Mouse (Mus musculus) stomach, postnatal 0 days (tissue): ENCODE measurements around the gene Pak7. TPM values are rescaled to one million over a fixed set of nuclear protein-coding genes. Genes with fewer than 3 reads are reported as not detected.

ENCODE experiments used
- ATAC-seq: fragments of 200-750 bp; cut with Nextera tagmentation; 2 replicates; pipeline ENCODE4 v1.8.0; 2017; ENCODE audit not compliant: low FRiP score, low TSS enrichment
- DNase-seq: peaks from one replicate; pipeline ENCODE4 v3.0.0-alpha.2; 2016; ENCODE audit warnings: low spot score
- H3K27ac ChIP-seq: fragments of 300-500 bp; sonication (generic); replicated peaks from 2 replicates; pipeline ENCODE4 v1.5.1; 2014; ENCODE audit warnings: mild to moderate bottlenecking, control low read depth
- H3K27me3 ChIP-seq: fragments of 300-500 bp; sonication (generic); 2 replicates; pipeline ENCODE4 v1.6.1; 2014; ENCODE audit warnings: low read length; ENCODE audit not compliant: control insufficient read depth, insufficient read depth
- H3K36me3 ChIP-seq: fragments of 300-500 bp; sonication (generic); 2 replicates; pipeline ENCODE4 v1.6.1; 2014; ENCODE audit warnings: low read length, mixed read lengths; ENCODE audit not compliant: control insufficient read depth, insufficient read depth
- H3K4me1 ChIP-seq: fragments of 300-500 bp; sonication (generic); replicated peaks from 2 replicates; pipeline ENCODE4 v1.6.1; 2014; ENCODE audit warnings: antibody characterized with exemption; ENCODE audit not compliant: control insufficient read depth, insufficient read depth
- H3K4me2 ChIP-seq: fragments of 300-500 bp; sonication (generic); replicated peaks from 2 replicates; pipeline ENCODE4 v1.6.1; 2014; ENCODE audit warnings: low read depth, mild to moderate bottlenecking, control low read depth, moderate library complexity
- H3K4me3 ChIP-seq: fragments of 300-500 bp; sonication (generic); 2 replicates; pipeline ENCODE4 v1.5.1; 2014; ENCODE audit warnings: low read depth, low read length, control low read depth
- H3K9ac ChIP-seq: fragments of 300-500 bp; sonication (generic); 2 replicates; pipeline ENCODE4 v1.6.1; 2014; ENCODE audit warnings: mild to moderate bottlenecking, low read length, control low read depth, mixed read lengths
- H3K9me3 ChIP-seq: fragments of 300-500 bp; sonication (generic); 2 replicates; pipeline ENCODE4 v1.6.1; 2016; ENCODE audit warnings: low read length; ENCODE audit not compliant: control insufficient read depth
- CTCF ChIP-seq: IDR thresholded peaks from 2 replicates; pipeline ENCODE4 v1.5.1; 2016; ENCODE audit warnings: antibody characterized with exemption, low read depth, mild to moderate bottlenecking, moderate library complexity
- EP300 ChIP-seq: optimal IDR thresholded peaks from 2 replicates; pipeline ENCODE3; 2016; ENCODE audit warnings: antibody characterized with exemption
- WGBS: fragments of 180-500 bp; shearing (Covaris S2); extraction: QIAGEN DNeasy Blood & Tissue Kit; methylation state at CpG from one replicate; pipeline ENCODE4 v1.1.7; 2014; 5-methylcytosine and 5-hydroxymethylcytosine counted together
- polyA plus RNA-seq: library from polyadenylated mRNA; unstranded; fragments of >200 nt; fragmentation: Nextera tagmentation; extraction: Ambion mirVana; gene quantifications from 2 replicates; pipeline ENCODE4 v1.2.1, GENCODE M21; 2015

Gene Pak7
- polyA plus RNA-seq = 0.19 and 0.38 TPM in 2 replicates

DNA sequence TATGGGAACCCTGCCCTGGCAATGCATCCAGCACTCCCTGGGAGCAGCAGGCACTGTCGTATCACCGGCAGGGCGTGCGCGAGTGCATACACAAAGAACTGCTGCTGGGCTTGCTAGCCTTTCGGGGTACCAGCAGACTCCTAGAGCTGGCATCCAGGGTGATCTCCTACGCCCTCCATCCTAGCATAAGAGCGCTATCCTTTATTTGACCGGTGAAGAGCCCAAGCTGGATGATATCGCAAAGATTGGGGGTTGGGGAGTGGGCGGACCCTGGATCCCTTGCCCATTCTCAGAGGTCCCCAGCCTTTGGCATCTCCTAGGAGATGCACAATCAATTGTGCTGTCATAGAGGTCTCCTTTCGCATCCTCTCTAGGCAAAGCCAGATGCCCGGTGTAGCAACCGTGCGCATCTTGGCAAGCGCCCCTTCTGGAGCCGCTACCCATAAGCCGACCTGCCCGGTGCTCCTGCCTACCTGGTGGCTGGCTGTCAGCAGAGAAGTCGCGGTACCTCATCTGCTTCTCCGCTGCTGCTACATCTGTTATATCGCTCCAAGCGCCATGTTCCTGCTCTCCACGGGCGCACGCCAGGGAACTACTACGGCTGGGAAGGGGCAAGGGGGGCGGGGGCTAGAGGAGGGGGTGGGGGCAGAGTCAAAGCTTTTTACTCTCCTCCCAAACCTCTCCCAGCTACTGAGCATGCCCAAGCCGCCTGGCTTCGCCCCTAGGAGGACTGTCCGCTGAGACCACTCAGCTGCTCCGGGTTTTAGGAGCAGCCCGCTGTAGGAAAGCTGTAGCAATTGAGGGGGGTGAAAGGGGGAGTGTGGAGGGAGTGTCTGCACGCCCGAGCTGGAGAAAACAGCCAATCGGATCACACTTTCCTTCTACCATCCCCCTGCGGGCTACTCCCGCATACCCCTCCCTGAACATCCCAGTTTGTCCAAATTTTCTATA is at the start of gene Pak7:
TSS of gene Pak7 (minus strand) at position 787 of the 951 bp plus-strand sequence.
- TF ChIP-seq EP300 (no peak), CTCF (0 out of 2 replicates have a peak, but pooled peaks have one; percentile 1)
- Histone ChIP-seq H3K27ac (no peak within 1 kb of the TSS), H3K4me2 (peak within 1 kb of the TSS; percentile 60), H3K4me1 (no peaks in the 10 kb centered on the region; the same call in 1 of the 2 replicates), H3K27me3 (no peaks in the 10 kb centered on the region), H3K4me3 (peak within 1 kb of the TSS; percentile 38), H3K36me3 (no peaks in the 10 kb centered on the region), H3K9me3 (no peaks in the 10 kb centered on the region), H3K9ac (0 out of 2 replicates have a peak within 1 kb of the TSS, but pooled peaks have one; percentile 5)
- peak; percentile 91 for ATAC-seq
- WGBS = under 1% methylated on average over 38 of the region's 39 CpGs
- peak; percentile 31 for DNase-seq

DNA sequence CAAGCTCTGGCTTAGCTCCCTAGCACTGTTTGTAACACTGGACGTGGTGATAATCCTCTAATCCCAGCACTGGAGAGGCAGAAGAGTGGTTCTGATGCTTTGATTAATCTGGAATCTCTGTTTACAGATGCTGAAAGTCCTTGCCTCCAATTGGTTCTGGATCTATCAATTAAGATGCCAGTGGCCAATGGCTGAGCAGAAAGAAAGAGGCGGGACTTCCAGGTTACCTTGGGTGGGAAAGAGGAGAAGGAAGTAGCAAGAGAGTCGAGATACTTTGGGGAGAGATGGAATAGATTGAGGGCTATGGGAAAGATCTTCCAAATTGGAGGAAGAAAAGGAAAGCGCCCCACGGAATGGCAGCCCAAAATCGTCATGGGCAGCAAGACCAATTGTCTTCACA is 37.8 kb upstream of the Pak7 start:
- Histone ChIP-seq H3K36me3 (no peaks in the 10 kb centered on the region), H3K4me2 (no peak overlapping the region), H3K9ac (no peak overlapping the region), H3K9me3 (no peaks in the 10 kb centered on the region), H3K4me1 (no peaks in the 10 kb centered on the region), H3K4me3 (no peak overlapping the region), H3K27ac (no peak overlapping the region), H3K27me3 (no peaks in the 10 kb centered on the region)
- 80% methylated on average over 6 of the region's 6 CpGs for WGBS
- no peak for TF ChIP-seq CTCF
- ATAC-seq (no peak), DNase-seq (no peak)

DNA sequence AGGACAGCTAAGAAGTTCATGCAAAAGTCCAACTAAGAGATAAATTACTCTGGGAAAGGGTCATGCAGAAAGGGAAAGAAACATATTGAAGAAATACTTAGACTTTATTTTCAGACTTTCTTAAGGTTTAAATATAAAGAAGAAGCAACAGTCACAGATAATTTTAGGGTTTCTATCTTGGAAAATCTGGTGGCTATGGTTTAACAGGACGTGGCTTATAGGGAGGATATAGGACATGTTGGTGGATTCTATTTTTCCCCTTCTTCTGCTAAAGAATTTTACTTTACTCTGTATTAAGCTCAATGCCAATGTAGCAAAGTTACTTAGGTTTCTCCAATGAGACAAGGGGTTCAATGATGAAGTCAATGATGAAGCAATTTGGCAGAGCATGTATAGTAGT is 31.8 kb upstream of the Pak7 start:
- no peak overlapping the region for H3K4me2 ChIP-seq
- TF ChIP-seq EP300 = no peak
- TF ChIP-seq CTCF = no peak
- H3K4me3 ChIP-seq = no peak overlapping the region
- H3K27me3 ChIP-seq = no peaks in the 10 kb centered on the region
- 74% methylated on average over 1 of the region's 1 CpGs for WGBS
- H3K9ac ChIP-seq = no peak overlapping the region
- H3K9me3 ChIP-seq = no peaks in the 10 kb centered on the region
- no peaks in the 10 kb centered on the region for H3K36me3 ChIP-seq
- H3K27ac ChIP-seq = no peak overlapping the region
- DNase-seq (no peak), ATAC-seq (no peak)
- H3K4me1 ChIP-seq = no peaks in the 10 kb centered on the region

DNA sequence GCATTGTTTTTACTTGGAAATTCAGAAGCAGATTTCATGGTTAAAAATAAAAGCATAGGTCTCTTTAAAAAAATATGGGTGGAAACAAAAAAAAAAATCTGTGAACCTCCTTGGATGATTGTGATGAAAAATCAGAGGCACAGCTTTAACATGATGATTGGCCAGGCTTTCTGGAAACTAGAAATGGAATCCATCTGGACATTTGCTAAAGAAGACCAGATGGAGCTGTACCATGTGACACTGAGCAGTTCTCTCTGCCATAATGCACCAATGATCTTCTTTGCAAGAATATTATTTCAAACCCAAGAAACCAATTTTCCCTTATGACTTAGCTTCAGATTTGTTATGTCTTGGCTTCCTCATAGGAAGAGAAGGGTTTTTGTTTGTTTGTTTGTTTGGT is 28.6 kb upstream of the Pak7 start:
- Histone ChIP-seq H3K36me3 (no peaks in the 10 kb centered on the region), H3K27me3 (no peaks in the 10 kb centered on the region), H3K27ac (no peak overlapping the region), H3K4me2 (no peak overlapping the region), H3K9me3 (no peaks in the 10 kb centered on the region), H3K4me1 (no peaks in the 10 kb centered on the region), H3K4me3 (no peak overlapping the region), H3K9ac (no peak overlapping the region)
- TF ChIP-seq CTCF (no peak), EP300 (no peak)
- ATAC-seq (no peak), DNase-seq (no peak)

DNA sequence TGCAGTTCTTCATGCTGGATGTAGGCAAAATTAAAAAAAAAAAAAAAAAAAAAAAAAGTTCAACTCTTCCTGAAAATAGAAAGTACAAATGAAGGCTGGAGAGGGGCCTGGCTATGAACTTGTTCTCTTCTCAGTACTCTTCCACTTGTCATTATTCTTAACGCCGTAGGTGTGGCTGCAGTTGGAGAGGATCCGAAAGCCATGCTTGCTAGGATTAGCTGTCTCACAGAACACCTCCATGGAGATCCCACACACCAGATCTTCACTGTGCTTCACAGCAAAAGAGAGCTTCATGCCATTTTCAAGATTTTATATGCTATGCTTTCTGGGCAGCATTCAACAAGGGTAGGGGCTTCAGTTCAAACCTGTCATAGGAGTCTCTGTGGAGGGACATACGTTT is 14.8 kb upstream of the Pak7 start:
- Histone ChIP-seq H3K9ac (no peak overlapping the region), H3K27me3 (no peaks in the 10 kb centered on the region), H3K36me3 (no peaks in the 10 kb centered on the region), H3K4me1 (no peaks in the 10 kb centered on the region), H3K27ac (no peak overlapping the region), H3K4me3 (no peak overlapping the region), H3K4me2 (no peak overlapping the region), H3K9me3 (no peaks in the 10 kb centered on the region)
- TF ChIP-seq EP300 (no peak), CTCF (no peak)
- DNase-seq (no peak), ATAC-seq (no peak)
- 78% methylated on average over 4 of the region's 4 CpGs for WGBS

DNA sequence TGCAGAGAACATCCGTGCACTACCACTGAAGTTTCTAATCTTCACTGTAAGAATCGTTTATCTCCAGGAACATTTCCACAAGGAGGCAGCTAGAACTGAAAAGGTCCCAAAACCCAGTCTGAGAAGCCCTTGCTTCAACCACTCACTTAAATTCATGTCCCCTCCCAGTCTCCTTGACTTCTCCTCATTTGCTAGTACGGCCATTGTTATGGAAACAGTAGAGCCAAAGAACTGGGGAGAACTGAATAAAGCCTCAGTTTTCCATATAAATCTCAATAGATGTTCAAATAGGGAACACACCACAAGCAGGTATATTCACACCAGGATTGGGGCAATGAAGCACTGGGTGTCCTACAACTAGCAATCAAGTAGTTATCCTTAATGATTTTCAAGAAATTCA is 12.4 kb downstream of the Pak7 start:
- Histone ChIP-seq H3K9me3 (no peaks in the 10 kb centered on the region), H3K27ac (no peak overlapping the region), H3K4me3 (no peak overlapping the region), H3K4me1 (no peaks in the 10 kb centered on the region), H3K36me3 (no peaks in the 10 kb centered on the region), H3K9ac (no peak overlapping the region), H3K27me3 (no peaks in the 10 kb centered on the region), H3K4me2 (no peak overlapping the region)
- TF ChIP-seq CTCF (no peak), EP300 (no peak)
- 56% methylated on average over 3 of the region's 3 CpGs for WGBS
- ATAC-seq = no peak
- no peak for DNase-seq
